24 mouse cellular contexts compared by ENCODE assay signal in genomic region chr2:117313586-117314235, GRCm38 (mm10). TPM values are rescaled to one million over a fixed set of nuclear protein-coding genes. Genes with fewer than 3 reads are reported as not detected.
A peak's percentile ranks its signal among the peaks of the same experiment; 100 is the strongest.
DNase-seq lines count a peak whose midpoint lies in the region; ATAC-seq and TF ChIP-seq lines count a peak whose summit lies in the region.
"Had no signal": no experiment of that assay in that cellular context is flagged by ENCODE, and none has a peak within 500 bp of the region (broad histone marks: within the 10 kb centered on the region; RNA-seq: fewer than 3 reads in every experiment).

No protein-coding gene starts in this region.

- H3K4me3 ChIP-seq in forebrain, postnatal 0 days (ENCODE audit: low read depth, low read length): no peak overlapping the region
- no peak overlapping the region for H3K4me3 ChIP-seq in forebrain, embryonic 13.5 days
- H3K4me3 ChIP-seq: embryonic facial prominence, embryonic 12.5 days; heart, embryonic 12.5 days; hindbrain, embryonic 10.5 days; midbrain, embryonic 12.5 days; stomach, embryonic 15.5 days had no signal

- WGBS in forebrain, postnatal 0 days: 63% methylated on average over 5 of the region's 5 CpGs
- 71% methylated on average over 5 of the region's 5 CpGs for WGBS in forebrain, embryonic 13.5 days

- H3K9me3 ChIP-seq in forebrain, postnatal 0 days (ENCODE audit: low read length): no peaks in the 10 kb centered on the region
- H3K9me3 ChIP-seq in forebrain, embryonic 13.5 days (replicated peaks): peaks cover 8% of the 10 kb centered on the region; the same call in 1 of the 2 replicates
- H3K9me3 ChIP-seq: embryonic facial prominence, embryonic 12.5 days; G1E; heart, embryonic 12.5 days; stomach, embryonic 15.5 days had no signal

- H3K27me3 ChIP-seq in forebrain, postnatal 0 days (ENCODE audit: insufficient read depth, low read length): no peaks in the 10 kb centered on the region
- no peaks in the 10 kb centered on the region for H3K27me3 ChIP-seq in forebrain, embryonic 13.5 days
- H3K27me3 ChIP-seq: CH12.LX; embryonic facial prominence, embryonic 12.5 days; heart, embryonic 12.5 days; midbrain, embryonic 12.5 days; stomach, embryonic 15.5 days had no signal

- ATAC-seq in forebrain, postnatal 0 days: no peak
- ATAC-seq in forebrain, embryonic 13.5 days: no peak
- peak; percentile 79 for ATAC-seq in activated CD4-positive, CD25-positive, alpha-beta regulatory T cell, adult 4 months
- ATAC-seq in neutrophil, adult 5-6 weeks (ENCODE audit: extremely low read depth, insufficient number of reproducible peaks, low FRiP score, poor library complexity, severe bottlenecking): 0 out of 2 replicates have a peak, but pooled peaks have one; percentile 19
- ATAC-seq: hindbrain, embryonic 16.5 days; intestine, postnatal 0 days had no signal

- H3K4me2 ChIP-seq in forebrain, postnatal 0 days (ENCODE audit: low read depth): no peak overlapping the region
- H3K4me2 ChIP-seq in forebrain, embryonic 13.5 days: no peak overlapping the region
- H3K4me2 ChIP-seq: embryonic facial prominence, embryonic 12.5 days; heart, embryonic 12.5 days; midbrain, embryonic 12.5 days; stomach, embryonic 15.5 days had no signal

- no peak for TF ChIP-seq CTCF in forebrain, postnatal 0 days (IDR thresholded peaks at IDR 0.05; ENCODE audit: low read depth)

- DNase-seq in forebrain, postnatal 0 days: no peak
- peak; percentile 73 for DNase-seq in CD4-positive helper T cell, adult 2 months (ENCODE audit: low read depth, low spot score)
- DNase-seq in urinary bladder, postnatal 10 days (ENCODE audit: low spot score): no peak
- no peak for DNase-seq in urinary bladder, postnatal 36 days (ENCODE audit: low spot score in 2 of 2)
- DNase-seq: adrenal gland, postnatal 25 days; cerebellum, postnatal 10 days; gastrocnemius, postnatal 14 days; heart, adult 11 months; heart, postnatal 10 days; kidney, postnatal 25 days; thymus, postnatal 25 days had no signal

- H3K27ac ChIP-seq in forebrain, postnatal 0 days (ENCODE audit: low read depth, low read length): 0 out of 2 replicates have a peak overlapping the region, but pooled peaks have one; percentile 75
- H3K27ac ChIP-seq in forebrain, embryonic 13.5 days: no peak overlapping the region
- H3K27ac ChIP-seq: embryonic facial prominence, embryonic 12.5 days; midbrain, embryonic 12.5 days; stomach, embryonic 15.5 days had no signal

- H3K4me1 ChIP-seq in forebrain, postnatal 0 days (ENCODE audit: insufficient read depth): 0 out of 2 replicates have a peak, but pooled peaks cover 6% of the 10 kb centered on the region
- peaks cover 8% of the 10 kb centered on the region; the same call in 1 of the 2 replicates for H3K4me1 ChIP-seq in forebrain, embryonic 13.5 days
- H3K4me1 ChIP-seq: embryonic facial prominence, embryonic 12.5 days; heart, embryonic 12.5 days; stomach, embryonic 15.5 days had no signal

- H3K9ac ChIP-seq in forebrain, postnatal 0 days: no peak overlapping the region
- no peak overlapping the region for H3K9ac ChIP-seq in forebrain, embryonic 13.5 days
- H3K9ac ChIP-seq: embryonic facial prominence, embryonic 12.5 days; heart, embryonic 12.5 days; midbrain, embryonic 12.5 days; stomach, embryonic 15.5 days had no signal

- H3K36me3 ChIP-seq in forebrain, postnatal 0 days (ENCODE audit: insufficient read depth): no peaks in the 10 kb centered on the region
- no peaks in the 10 kb centered on the region for H3K36me3 ChIP-seq in forebrain, embryonic 13.5 days (ENCODE audit: poor library complexity, severe bottlenecking)
- H3K36me3 ChIP-seq: embryonic facial prominence, embryonic 12.5 days; G1E; heart, embryonic 12.5 days; hindbrain, embryonic 10.5 days; midbrain, embryonic 12.5 days; stomach, embryonic 15.5 days had no signal

RNA-seq across cellular contexts. Expression of gene Rasgrp1, which starts 29.1 kb away (rescaled TPM):
- 16.6 and 18.4 TPM in 2 replicates for total RNA-seq in forebrain, postnatal 0 days (2014; rRNA removed)
- polyA plus RNA-seq in forebrain, postnatal 0 days (2015; fragmentation: Nextera tagmentation; extraction: Ambion mirVana): 6.6 and 9.5 TPM in 2 replicates
- 2.9 and 5.1 TPM in 2 replicates for polyA plus RNA-seq in forebrain, embryonic 13.5 days (2015; fragmentation: Nextera tagmentation; extraction: Ambion mirVana)
- 10 to 100 TPM; 62.0 to 66.3 TPM for polyA plus RNA-seq in activated CD4-positive, CD25-positive, alpha-beta regulatory T cell, adult 4 months (2017; shearing (Covaris generic))
- 104 and 113 TPM in 2 replicates for total RNA-seq in neutrophil, adult 5-6 weeks (2017)
- total RNA-seq: megakaryocyte progenitor cell, adult 5-6 weeks had no signal
- polyA plus RNA-seq: G1E had no signal

Comparison
In these comparisons a context has a peak if more than half of its experiments do, and no peak if none do; other contexts are left out.
1. ATAC-seq: peak in activated CD4-positive, CD25-positive, alpha-beta regulatory T cell, adult 4 months (single experiment) and neutrophil, adult 5-6 weeks (single experiment); none in forebrain, postnatal 0 days (single experiment) and forebrain, embryonic 13.5 days (single experiment).